Mouse (Mus musculus) liver, embryonic 11.5 days (tissue): Measurements from ENCODE around the gene Fahd2a. TPM values are rescaled to one million over a fixed set of nuclear protein-coding genes. Genes with fewer than 3 reads are reported as not detected.
A peak's percentile ranks its signal among the peaks of the same experiment; 100 is the strongest.

ENCODE experiments used
- ATAC-seq: fragments of 200-750 bp; cut with Nextera tagmentation; replicated peaks from 2 replicates; pipeline ENCODE4 v1.8.0; 2017; ENCODE audit warnings: moderate number of reproducible peaks, mild to moderate bottlenecking, moderate TSS enrichment, moderate library complexity; ENCODE audit not compliant: low FRiP score
- DNase-seq: peaks from one replicate; pipeline ENCODE4 v3.0.0-alpha.2; 2017; ENCODE audit warnings: low spot score
- H3K27ac ChIP-seq: fragments of 300-500 bp; sonication (generic); 2 replicates; pipeline ENCODE4 v1.5.1; 2014; ENCODE audit warnings: mild to moderate bottlenecking, low read depth, low read length, control low read depth
- H3K27me3 ChIP-seq: fragments of 300-500 bp; sonication (generic); replicated peaks from 2 replicates; pipeline ENCODE4 v1.6.1; 2014; ENCODE audit warnings: low read length, mixed read lengths; ENCODE audit not compliant: control insufficient read depth, insufficient read depth
- H3K36me3 ChIP-seq: fragments of 300-500 bp; sonication (generic); 2 replicates; pipeline ENCODE4 v1.6.1; 2014; ENCODE audit warnings: mild to moderate bottlenecking, low read length, moderate library complexity, mixed read lengths; ENCODE audit not compliant: control insufficient read depth, insufficient read depth
- H3K4me1 ChIP-seq: fragments of 300-500 bp; sonication (generic); replicated peaks from 2 replicates; pipeline ENCODE4 v1.6.1; 2014; ENCODE audit warnings: low read length, mixed read lengths; ENCODE audit not compliant: control insufficient read depth, insufficient read depth
- H3K4me2 ChIP-seq: fragments of 300-500 bp; sonication (generic); 2 replicates; pipeline ENCODE4 v1.6.1; 2014; ENCODE audit warnings: mild to moderate bottlenecking, control low read depth, moderate library complexity
- H3K4me3 ChIP-seq: fragments of 300-500 bp; sonication (generic); 2 replicates; pipeline ENCODE4 v1.5.1; 2014; ENCODE audit warnings: low read depth, low read length, control low read depth
- H3K9ac ChIP-seq: fragments of 300-500 bp; sonication (generic); 2 replicates; pipeline ENCODE4 v1.6.1; 2014; ENCODE audit warnings: low read depth, low read length, control low read depth
- H3K9me3 ChIP-seq: fragments of 300-500 bp; sonication (generic); 2 replicates; pipeline ENCODE4 v1.6.1; 2016; ENCODE audit warnings: low read length, inconsistent platforms, mixed read lengths; ENCODE audit not compliant: control insufficient read depth
- WGBS: fragments of 180-500 bp; shearing (Covaris S2); extraction: QIAGEN DNeasy Blood & Tissue Kit; methylation state at CpG from one replicate; pipeline ENCODE4 v1.1.7; 2014; 5-methylcytosine and 5-hydroxymethylcytosine counted together
- polyA plus RNA-seq: library from polyadenylated mRNA; unstranded; fragments of >200 nt; fragmentation: Nextera tagmentation; extraction: Ambion mirVana; gene quantifications from 2 replicates; pipeline ENCODE4 v1.2.1, GENCODE M21; 2014

Fahd2a gene
- polyA plus RNA-seq, 1 experiment from 2014 or later, result 19.9 TPM

DNA sequence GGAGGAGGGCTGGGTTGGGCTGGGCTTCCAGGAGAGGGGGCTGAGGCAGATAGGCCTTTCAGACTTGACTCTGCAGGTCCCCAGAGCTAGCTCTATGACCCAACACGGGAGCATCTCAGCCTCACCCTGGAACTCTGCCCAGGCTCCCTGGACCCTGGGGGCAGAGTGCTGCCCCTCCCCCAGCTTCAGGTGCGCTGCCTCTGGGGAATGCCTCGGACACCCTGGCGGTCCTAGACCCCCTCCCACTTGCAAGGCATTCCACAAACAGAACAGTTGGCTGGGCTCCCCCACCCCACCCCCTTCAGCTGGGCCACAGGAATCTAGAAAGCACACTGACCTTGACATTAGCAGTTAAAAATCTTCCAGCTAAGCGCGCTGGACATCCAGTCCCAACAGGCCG lies 5.3 kb upstream of the Fahd2a start:
- ATAC-seq, result no peak
- H3K4me2 ChIP-seq, result no peak overlapping the region
- H3K27ac ChIP-seq, result no peak overlapping the region
- H3K9ac ChIP-seq, result no peak overlapping the region
- peaks cover 23% of the 10 kb centered on the region for H3K4me1 ChIP-seq
- H3K27me3 ChIP-seq, result peaks cover 6% of the 10 kb centered on the region
- 46% methylated on average over 7 of the region's 7 CpGs for WGBS
- DNase-seq, result no peak
- H3K4me3 ChIP-seq, result no peak overlapping the region
- no peaks in the 10 kb centered on the region for H3K9me3 ChIP-seq
- no peaks in the 10 kb centered on the region for H3K36me3 ChIP-seq

DNA sequence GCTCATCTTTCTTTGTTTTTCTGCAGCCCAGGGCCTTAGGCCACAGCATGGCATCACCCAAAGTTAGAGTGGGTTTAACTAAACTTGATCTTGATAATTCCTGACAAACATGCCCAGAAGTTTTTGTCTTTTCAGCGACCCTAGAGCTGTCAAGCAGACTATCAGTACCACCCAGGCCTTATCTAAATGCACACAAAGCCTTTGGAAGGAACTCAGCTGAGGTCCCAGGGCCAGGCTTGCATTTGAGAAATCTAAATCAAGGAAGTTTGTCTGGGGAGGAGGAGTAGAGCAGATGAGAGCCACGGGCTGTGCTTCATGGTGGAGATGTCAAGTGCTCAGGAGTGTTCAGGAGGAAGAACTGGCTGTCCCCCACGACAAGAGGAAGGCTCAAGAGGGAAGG lies 2.5 kb upstream of the Fahd2a start:
- WGBS, result 24% methylated on average over 3 of the region's 3 CpGs
- ATAC-seq (peak; percentile 49), DNase-seq (no peak)
- Histone ChIP-seq H3K4me3 (no peak overlapping the region), H3K36me3 (no peaks in the 10 kb centered on the region), H3K27me3 (no peaks in the 10 kb centered on the region), H3K9me3 (no peaks in the 10 kb centered on the region), H3K4me2 (no peak overlapping the region), H3K9ac (no peak overlapping the region), H3K4me1 (peaks cover 25% of the 10 kb centered on the region), H3K27ac (no peak overlapping the region)

DNA sequence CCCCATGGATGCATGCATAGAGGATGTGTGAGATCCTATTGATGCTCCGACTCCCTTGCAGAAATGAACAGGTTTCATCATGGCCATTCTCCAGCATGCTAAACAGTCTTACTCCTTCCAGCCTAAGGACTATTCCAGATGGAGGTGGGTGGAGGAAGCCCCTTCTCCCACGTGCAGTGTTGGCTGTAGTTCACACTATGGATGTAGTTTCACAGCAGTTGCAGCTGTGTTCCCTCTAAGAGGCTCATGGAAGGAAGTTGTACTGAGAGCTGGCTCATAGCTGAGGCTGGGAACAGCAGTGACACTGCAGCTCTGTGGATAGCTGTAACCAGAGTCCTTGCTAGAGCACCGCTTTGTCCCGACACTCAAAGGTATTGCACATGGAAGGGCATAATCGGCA lies 6.7 kb downstream of the Fahd2a start:
- Histone ChIP-seq H3K9ac (no peak overlapping the region), H3K4me2 (no peak overlapping the region), H3K4me3 (no peak overlapping the region), H3K9me3 (no peaks in the 10 kb centered on the region), H3K27ac (no peak overlapping the region), H3K27me3 (no peaks in the 10 kb centered on the region), H3K4me1 (peaks cover 4% of the 10 kb centered on the region; the same call in 1 of the 2 replicates), H3K36me3 (no peaks in the 10 kb centered on the region)
- ATAC-seq (no peak), DNase-seq (no peak)
- 83% methylated on average over 5 of the region's 5 CpGs for WGBS

DNA sequence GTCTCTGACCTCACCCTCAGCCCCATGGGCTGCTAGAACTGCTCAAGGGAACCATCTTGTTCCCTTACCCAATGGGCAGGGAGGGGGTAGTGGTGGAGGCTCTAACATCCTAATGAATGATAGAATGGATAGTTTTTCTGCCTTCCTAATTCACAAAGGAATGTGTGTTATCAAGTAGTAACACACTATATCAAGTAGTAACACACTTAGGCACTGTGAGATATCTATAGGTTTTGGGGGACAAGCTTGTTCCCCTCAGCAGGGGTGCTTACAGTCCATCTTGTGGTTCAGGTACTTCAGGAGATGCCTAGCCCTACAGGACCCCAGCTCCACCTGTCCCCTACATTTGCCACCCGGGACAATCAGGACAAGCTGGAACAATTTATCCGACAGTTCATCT lies 8.8 kb downstream of the Fahd2a start:
- Histone ChIP-seq H3K9me3 (no peaks in the 10 kb centered on the region), H3K27ac (no peak overlapping the region), H3K4me3 (no peak overlapping the region), H3K27me3 (no peaks in the 10 kb centered on the region), H3K4me1 (peaks cover 4% of the 10 kb centered on the region; the same call in 1 of the 2 replicates), H3K4me2 (no peak overlapping the region), H3K36me3 (no peaks in the 10 kb centered on the region), H3K9ac (no peak overlapping the region)
- ATAC-seq (peak; percentile 42), DNase-seq (no peak)
- 90% methylated on average over 2 of the region's 2 CpGs for WGBS

DNA sequence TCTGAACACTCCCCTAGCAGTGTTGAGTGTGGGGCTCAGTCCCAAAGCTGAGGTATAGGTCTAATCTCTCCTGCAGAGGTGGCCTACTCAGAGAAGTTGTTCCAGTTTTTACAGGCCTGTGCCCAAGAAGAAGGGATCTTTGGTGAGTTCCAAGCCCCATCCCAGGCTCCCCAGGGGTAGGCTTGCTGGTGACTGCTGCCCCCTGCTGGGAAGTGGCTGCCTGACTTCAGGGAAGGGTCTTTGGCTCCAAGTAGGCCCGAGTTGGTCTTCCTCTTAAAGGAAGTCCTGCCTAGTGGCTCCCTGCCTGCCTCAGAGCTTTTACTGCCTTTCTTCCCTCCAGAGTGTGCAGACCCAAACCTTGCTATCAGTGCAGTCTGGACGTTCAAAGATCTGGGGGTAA lies 9.2 kb downstream of the Fahd2a start:
- H3K9me3 ChIP-seq, result no peaks in the 10 kb centered on the region
- no peak overlapping the region for H3K9ac ChIP-seq
- no peak overlapping the region for H3K27ac ChIP-seq
- H3K27me3 ChIP-seq, result no peaks in the 10 kb centered on the region
- no peak overlapping the region for H3K4me3 ChIP-seq
- H3K4me2 ChIP-seq, result no peak overlapping the region
- 23% methylated on average over 2 of the region's 2 CpGs for WGBS
- peak; percentile 59 for DNase-seq
- peak; percentile 46; the same call in 1 of the 2 replicates for ATAC-seq
- H3K36me3 ChIP-seq, result no peaks in the 10 kb centered on the region
- H3K4me1 ChIP-seq, result peaks cover 4% of the 10 kb centered on the region; the same call in 1 of the 2 replicates

GRCm38 (mm10) chr2:127433487-127434295 lies 10.7 kb downstream of the Fahd2a start:
- Histone ChIP-seq H3K9ac (no peak overlapping the region), H3K4me3 (no peak overlapping the region), H3K4me1 (peaks cover 4% of the 10 kb centered on the region; the same call in 1 of the 2 replicates), H3K27ac (no peak overlapping the region), H3K27me3 (0 out of 2 replicates have a peak, but pooled peaks cover 3% of the 10 kb centered on the region), H3K9me3 (no peaks in the 10 kb centered on the region), H3K4me2 (no peak overlapping the region), H3K36me3 (no peaks in the 10 kb centered on the region)
- WGBS, result 77% methylated on average over 9 of the region's 9 CpGs
- DNase-seq (no peak), ATAC-seq (no peak)

DNA sequence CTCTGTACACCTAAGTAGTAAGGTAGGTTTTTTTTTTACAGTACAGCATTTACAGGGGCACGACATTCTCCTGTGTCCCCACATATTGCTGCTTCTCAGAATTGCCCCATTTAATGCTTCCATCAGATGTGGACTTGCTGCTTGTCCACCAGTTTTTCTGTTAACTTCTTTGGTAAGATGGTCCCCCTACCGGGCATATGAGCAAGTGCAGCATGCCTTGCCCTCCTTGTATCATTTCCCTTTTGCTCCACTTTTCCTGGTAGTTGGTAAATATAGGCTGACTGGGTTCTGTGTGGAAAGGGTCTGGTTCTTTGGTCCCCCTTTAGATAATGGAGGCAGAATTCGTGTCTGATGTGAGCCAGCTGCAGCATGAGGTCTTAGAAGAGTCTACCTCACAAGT lies 14.1 kb downstream of the Fahd2a start:
- DNase-seq, result no peak
- Histone ChIP-seq H3K36me3 (no peaks in the 10 kb centered on the region), H3K27me3 (0 out of 2 replicates have a peak, but pooled peaks cover 3% of the 10 kb centered on the region), H3K4me1 (peaks cover 4% of the 10 kb centered on the region; the same call in 1 of the 2 replicates), H3K27ac (no peak overlapping the region), H3K4me2 (no peak overlapping the region), H3K9ac (no peak overlapping the region), H3K4me3 (no peak overlapping the region), H3K9me3 (no peaks in the 10 kb centered on the region)
- no peak for ATAC-seq
- WGBS, result 9% methylated on average over 3 of the region's 3 CpGs

DNA sequence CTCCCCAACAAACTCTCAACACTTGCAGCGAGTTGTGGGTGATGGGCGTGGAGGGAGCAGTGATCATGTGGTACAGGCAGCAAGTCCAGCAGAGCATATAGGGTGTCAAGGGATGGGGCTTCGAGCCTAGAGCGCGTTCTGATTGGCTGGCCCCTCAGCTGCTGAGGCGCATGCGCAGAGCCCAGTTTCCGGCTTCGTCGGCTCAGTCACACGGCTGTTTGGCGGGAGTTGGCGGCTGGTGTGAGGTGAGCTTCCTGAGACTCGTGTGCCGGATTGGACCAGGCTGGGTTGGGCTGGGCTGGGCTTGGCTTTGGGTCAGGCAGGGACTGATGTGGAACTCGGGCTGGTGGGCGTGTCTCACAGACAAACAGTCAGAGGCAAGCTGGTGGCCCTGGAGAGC lies 19.4 kb downstream of the Fahd2a start, which contains the start of gene Gpat2:
Gpat2 (plus strand) TSS at position 223 of the 400 bp plus-strand sequence.
- 83% methylated on average over 17 of the region's 17 CpGs for WGBS
- Histone ChIP-seq H3K4me2 (no peak within 1 kb of the TSS), H3K9me3 (no peaks in the 10 kb centered on the region), H3K4me3 (no peak within 1 kb of the TSS), H3K4me1 (no peaks in the 10 kb centered on the region), H3K36me3 (no peaks in the 10 kb centered on the region), H3K9ac (no peak within 1 kb of the TSS), H3K27me3 (0 out of 2 replicates have a peak, but pooled peaks cover 3% of the 10 kb centered on the region), H3K27ac (no peak within 1 kb of the TSS)
- no peak for DNase-seq
- ATAC-seq, result no peak
